Mouse (Mus musculus) brain, embryonic 14.5 days (tissue): ENCODE data around the gene Nxn. TPM values are rescaled to one million over a fixed set of nuclear protein-coding genes. Genes with fewer than 3 reads are reported as not detected.

Experiments
- DNase-seq: peaks from one replicate; pipeline ENCODE4 v3.0.0-alpha.2; 2011; ENCODE audit warnings: low read depth
- CTCF ChIP-seq: fragments of 200-500 bp; IDR thresholded peaks from 2 replicates; pipeline ENCODE4 v1.5.1; 2012; ENCODE audit warnings: inconsistent platforms, mild to moderate bottlenecking, moderate library complexity, borderline replicate concordance; ENCODE audit not compliant: insufficient read depth, insufficient read length; ENCODE audit errors: extremely low read depth
- POLR2A ChIP-seq: fragments of 200-500 bp; IDR thresholded peaks from 2 replicates; pipeline ENCODE4 v1.6.1; 2012; ENCODE audit warnings: mild to moderate bottlenecking, inconsistent platforms, borderline replicate concordance; ENCODE audit not compliant: poor library complexity, insufficient read depth, insufficient read length, severe bottlenecking; ENCODE audit errors: extremely low read depth
- polyA plus RNA-seq: library from polyadenylated mRNA; depleted of rRNA; stranded (reverse); fragments of >200 nt; gene quantifications from 2 replicates; pipeline ENCODE4 v1.2.3, GENCODE M21; 2012

Nxn gene
- polyA plus RNA-seq, 1 experiment: 40.9 TPM

DNA sequence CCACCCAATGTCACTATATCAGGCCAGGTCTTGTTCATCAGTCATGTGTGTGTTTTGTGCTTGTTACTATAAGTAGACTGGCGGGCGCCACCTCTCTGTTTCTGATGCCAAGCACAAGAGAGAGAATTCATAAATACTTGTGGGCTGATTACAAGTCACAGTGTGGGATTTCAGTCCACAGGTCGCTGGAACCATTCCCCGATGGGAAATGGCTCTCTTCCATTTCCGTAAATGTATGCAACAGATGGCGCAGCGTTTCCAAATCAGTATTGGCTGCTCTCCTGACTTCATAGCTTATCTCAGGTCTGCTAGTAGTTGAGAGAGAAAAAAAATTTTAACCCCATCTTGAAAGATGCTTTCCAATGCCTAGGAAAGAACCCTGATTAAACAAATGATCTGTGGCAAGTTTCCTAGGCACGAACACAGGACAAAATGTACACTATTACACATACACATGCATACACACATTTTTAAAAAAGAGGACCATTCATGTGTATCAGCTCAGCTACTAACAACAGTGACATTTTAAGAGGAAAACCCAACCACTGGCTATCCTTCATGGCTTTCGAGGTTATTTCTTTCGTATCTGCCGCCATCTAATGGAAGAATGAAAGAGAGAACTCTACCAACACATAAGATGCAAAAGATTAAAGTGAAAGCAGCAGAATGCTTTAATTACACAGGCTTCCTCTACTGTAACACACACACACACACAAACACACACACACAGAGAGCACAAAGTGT is 819 bp upstream of the Nxn start:
- TF ChIP-seq POLR2A (no peak), CTCF (peak; percentile 35; the same call in 1 of the 2 replicates)
- DNase-seq: peak; percentile 85

DNA sequence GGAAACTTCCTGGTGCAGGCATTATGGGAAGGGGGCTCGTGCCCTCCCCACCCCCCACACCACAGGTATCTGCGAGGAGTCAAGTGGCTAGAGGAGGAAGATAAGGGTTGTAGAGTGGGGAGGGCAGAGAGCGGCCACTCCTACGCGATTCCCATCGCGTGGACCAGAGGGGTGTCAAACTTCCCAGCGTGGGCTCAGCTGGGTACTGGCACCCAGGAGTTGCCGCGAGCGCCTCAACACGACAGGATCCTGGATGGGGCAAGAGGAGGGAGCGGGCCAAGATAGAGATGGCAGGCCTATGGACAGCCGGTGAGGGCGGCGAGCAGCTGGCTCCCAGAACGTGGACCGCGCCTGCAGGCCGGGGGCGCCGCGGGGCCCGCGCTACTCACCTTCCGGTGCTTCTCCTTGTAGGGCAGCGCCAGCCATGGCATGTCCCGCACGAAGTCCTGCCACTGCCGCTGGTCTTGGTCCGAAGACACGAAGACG is 585 bp downstream of the Nxn start:
- DNase-seq: peak; percentile 54
- TF ChIP-seq CTCF: no peak
- no peak for TF ChIP-seq POLR2A

DNA sequence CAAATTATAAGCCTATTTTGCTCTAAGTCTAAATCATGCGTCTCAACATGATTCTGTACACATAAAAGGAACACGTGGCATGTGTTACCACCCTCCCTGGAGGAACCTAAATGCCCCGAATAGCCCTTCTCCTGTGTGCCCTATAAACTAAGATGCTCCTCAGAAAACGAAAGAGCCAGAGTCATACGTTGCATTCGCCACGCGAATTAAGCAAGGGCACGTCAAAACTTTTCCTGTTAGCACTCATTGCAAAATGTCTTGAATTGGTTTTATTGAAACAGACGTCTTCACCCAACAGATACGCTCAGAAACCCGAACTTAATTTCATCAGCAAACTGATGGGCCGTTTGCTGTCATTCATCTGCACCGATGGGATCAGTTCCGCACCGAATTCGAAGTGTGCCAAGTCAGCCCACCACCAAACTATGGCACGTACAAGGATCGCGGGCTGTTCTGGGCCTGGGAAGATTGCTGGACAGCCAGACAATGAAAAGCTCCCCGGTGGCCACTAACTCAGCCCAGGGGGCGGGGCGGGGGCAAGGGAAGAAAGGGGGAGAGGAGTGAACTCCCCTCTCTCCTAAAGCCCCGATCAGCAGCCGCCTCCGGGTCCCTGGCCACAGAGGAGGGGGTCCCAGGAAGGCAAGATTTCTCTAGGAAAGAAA is 1.2 kb downstream of the Nxn start:
- TF ChIP-seq CTCF: no peak
- no peak for TF ChIP-seq POLR2A
- peak; percentile 55 for DNase-seq

DNA sequence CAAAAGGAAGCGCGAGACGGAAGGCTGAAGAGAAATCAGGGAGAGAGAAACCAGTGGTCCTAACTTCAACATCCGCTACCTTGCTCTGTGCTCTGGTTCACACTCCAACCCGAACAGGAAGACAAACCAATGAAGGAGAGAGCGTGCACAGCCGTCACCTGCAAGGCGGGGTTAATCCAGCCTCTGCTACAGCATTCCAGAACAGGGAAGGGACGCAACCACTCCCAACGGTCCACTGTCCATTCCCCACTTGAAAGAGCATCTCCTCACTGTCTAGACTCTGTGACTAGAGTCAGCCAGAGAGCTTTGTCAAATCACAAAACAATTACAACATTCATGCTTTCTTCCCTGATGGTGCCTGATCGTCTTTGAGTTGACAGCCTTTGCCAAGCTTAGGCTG is 5.9 kb downstream of the Nxn start:
- DNase-seq: no peak
- TF ChIP-seq POLR2A (no peak), CTCF (no peak)

DNA sequence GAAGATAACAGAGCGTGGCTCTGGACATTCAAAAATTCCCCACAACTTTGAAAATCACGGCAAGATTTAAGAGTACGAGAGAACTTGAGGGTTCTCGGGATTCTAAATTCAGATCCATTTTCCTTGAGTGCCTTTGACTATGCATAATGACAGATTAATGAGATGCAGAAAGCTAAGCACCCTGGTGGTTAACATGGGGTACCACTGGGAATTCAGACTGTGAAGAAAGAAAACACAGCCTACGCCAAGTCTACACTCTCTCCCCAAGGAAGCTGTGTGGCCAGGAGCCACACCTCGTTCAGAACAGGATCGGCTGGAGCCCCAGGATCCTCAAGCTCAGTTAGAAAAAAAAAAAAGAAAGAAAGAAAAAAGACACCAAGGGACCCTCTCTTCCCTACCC is 6.4 kb downstream of the Nxn start:
- no peak for DNase-seq
- TF ChIP-seq CTCF: peak; percentile 4; the same call in 1 of the 2 replicates
- TF ChIP-seq POLR2A: no peak

DNA sequence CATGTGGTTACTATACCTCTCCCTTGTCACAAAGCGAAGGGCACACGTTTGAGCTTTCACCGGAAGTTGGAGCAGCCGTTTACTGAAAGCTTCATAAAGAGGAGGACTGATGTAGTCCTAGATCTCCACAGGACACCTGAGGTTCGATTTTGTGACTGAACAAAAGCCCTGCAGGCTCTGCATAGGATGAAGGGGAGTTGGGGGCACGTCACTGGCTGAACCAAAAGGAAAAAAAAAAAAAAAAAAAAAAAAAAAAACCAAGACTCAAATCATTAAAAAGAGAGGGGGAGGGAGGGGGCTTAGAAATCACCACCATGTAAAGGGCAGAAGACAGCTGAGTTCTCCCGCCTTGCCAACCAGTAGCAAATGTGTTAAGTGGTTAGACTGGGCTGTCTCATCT is 10.2 kb downstream of the Nxn start:
- peak; percentile 79 for DNase-seq
- TF ChIP-seq POLR2A: no peak
- TF ChIP-seq CTCF: no peak

DNA sequence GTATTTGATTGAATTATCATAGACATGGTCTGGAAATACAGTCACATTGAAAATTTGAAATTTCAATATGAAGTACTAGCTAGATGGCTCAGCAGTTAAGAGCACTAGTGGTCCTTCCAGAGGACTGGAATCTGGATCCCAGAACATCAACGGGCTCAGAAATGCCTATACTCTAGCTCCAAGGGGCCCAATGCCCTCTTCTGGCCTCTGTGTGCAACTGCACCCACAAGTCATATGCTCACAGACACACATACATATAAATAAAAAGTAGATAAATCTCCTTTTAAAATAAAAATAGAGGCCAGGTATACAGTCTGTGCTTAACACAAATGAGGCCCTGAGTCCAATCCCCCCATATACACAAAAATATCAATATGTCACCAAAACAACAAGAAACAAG is 11.8 kb downstream of the Nxn start:
- TF ChIP-seq POLR2A (no peak), CTCF (peak; percentile 38; the same call in 1 of the 2 replicates)

DNA sequence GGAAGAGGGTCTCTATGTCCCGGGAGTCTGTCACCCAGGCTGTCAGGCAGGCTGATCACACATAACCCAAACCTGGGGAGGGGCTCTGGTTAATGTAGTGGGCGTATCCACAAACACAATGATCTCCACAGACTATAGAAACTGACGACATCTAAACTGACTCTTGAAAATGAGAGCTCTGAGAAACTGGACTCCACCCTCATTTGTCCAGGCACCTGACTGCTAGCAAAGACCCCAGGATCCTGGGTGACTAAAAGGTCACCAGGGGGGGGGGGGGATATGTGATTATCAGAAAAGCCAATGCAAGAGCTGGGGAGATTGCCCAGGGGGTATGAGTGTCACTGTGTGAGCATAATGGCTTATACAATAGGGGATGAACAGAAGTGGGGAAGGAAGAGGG is 13.2 kb downstream of the Nxn start:
- TF ChIP-seq CTCF (no peak), POLR2A (no peak)
- no peak for DNase-seq

More for the DNA sequence above, 11.8 kb downstream of the Nxn start:
- no peak for DNase-seq

DNA sequence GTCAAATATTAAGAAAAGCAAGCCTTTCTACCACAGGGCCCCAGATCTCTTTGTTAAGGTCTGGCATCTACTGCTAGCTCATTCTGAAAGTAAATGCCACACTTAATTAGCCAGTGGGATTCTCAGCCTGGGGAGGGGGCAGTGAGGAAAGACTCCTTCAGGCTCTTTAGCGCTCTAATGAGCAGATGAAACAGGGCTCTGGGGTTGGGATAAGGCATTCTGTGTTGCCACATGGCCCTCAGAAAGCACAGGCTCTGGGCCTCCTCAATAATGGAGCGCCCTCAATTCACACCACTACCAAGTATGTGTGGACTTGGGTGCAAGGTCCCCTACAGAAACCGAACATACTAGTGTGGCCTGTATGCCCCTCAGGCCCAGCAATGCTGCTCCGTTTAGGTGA is 13.9 kb downstream of the Nxn start:
- TF ChIP-seq CTCF (no peak), POLR2A (no peak)
- peak; percentile 91 for DNase-seq

DNA sequence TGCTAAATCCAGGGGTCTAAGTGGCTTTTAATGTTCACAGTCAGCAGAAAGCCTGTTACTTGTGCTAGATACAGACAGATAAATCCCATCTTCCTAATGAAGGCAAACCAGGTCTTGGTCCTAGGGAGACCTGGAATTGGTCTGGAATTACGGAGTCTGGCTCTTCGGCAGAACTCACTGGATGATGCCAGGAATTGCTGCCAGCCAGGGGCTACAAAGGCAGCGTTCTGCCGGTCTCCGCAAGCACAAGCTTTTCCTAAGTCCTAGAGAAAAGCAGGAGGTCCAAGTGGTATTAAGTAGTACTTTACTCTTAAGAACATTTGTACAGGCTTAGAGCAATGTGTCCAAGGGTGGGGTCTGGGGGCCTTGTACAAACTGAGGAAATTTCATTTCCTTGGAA is 14.6 kb downstream of the Nxn start:
- TF ChIP-seq POLR2A (no peak), CTCF (no peak)
- DNase-seq: peak; percentile 82

DNA sequence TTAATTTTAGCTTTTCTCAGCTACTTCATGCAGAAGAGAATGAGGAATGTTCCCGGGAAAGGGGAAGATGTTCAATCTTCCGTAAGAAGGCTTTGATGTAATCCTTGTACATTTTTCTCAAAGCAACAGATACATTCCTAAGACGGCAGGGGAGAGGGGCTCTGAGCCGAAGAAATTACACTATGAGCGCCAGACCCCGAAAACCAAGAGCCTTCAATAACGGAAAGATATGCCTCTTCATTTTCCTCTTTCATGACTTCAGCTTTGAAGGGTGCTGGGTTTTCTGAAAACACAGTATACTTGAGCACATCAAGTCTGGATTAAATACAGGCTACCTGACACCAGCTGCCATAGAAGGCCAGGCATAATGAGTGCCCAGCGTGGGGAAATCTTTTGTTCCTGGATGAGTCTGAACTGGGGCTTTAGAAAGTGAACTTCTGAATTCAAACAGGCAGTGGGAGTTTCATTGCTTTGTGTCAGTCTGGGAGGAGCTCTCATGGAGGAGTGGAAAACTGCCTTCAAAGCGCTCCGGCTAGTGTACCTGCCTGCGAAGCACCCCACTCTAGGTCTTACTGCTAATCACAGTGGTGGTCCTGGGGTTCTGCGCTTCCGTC is 16.1 kb downstream of the Nxn start:
- peak; percentile 82 for DNase-seq
- no peak for TF ChIP-seq CTCF
